Mouse (Mus musculus): ENCODE measurements around the gene Tbx18.

GRCm38 (mm10) chr9:87741599-87741998 is 10.5 kb upstream of the Tbx18 start:
- TF ChIP-seq CTCF (IDR thresholded peaks at IDR 0.05; ENCODE audit: low read depth) (no peak), EP300 (IDR thresholded peaks at IDR 0.05; ENCODE audit: low read depth) (no peak)
